Mouse (Mus musculus) kidney, postnatal 0 days (tissue): Measurements from ENCODE around the gene Mad1l1. TPM values are rescaled to one million over a fixed set of nuclear protein-coding genes. Genes with fewer than 3 reads are reported as not detected.

Experiments used
- ATAC-seq: fragments of 200-750 bp; cut with Nextera tagmentation; replicated peaks from 2 replicates; pipeline ENCODE4 v1.8.0; 2017; ENCODE audit warnings: low read depth, moderate number of reproducible peaks, moderate TSS enrichment, moderate library complexity; ENCODE audit not compliant: low FRiP score
- DNase-seq: peaks from one replicate; pipeline ENCODE4 v3.0.0-alpha.2; 2016; ENCODE audit warnings: low spot score
- H3K27ac ChIP-seq: fragments of 300-500 bp; sonication (generic); 2 replicates; pipeline ENCODE4 v1.5.1; 2014; ENCODE audit warnings: mild to moderate bottlenecking
- H3K27me3 ChIP-seq: fragments of 300-500 bp; sonication (generic); 2 replicates; pipeline ENCODE4 v1.6.1; 2014; ENCODE audit warnings: low read length, mixed read lengths; ENCODE audit not compliant: insufficient read depth
- H3K36me3 ChIP-seq: fragments of 300-500 bp; sonication (generic); 2 replicates; pipeline ENCODE4 v1.6.1; 2014; ENCODE audit warnings: low read length, mixed read lengths; ENCODE audit not compliant: insufficient read depth
- H3K4me1 ChIP-seq: fragments of 300-500 bp; sonication (generic); replicated peaks from 2 replicates; pipeline ENCODE4 v1.6.1; 2014; ENCODE audit warnings: antibody characterized with exemption, low read length, mixed read lengths; ENCODE audit not compliant: insufficient read depth
- H3K4me2 ChIP-seq: fragments of 300-500 bp; sonication (generic); 2 replicates; pipeline ENCODE4 v1.6.1; 2014; ENCODE audit warnings: mild to moderate bottlenecking, low read length, moderate library complexity, mixed read lengths
- H3K4me3 ChIP-seq: fragments of 300-500 bp; sonication (generic); replicated peaks from 2 replicates; pipeline ENCODE4 v1.5.1; 2014; ENCODE audit warnings: low read depth, low read length
- H3K9ac ChIP-seq: fragments of 300-500 bp; sonication (generic); 2 replicates; pipeline ENCODE4 v1.6.1; 2014; ENCODE audit warnings: low read depth, low read length
- H3K9me3 ChIP-seq: fragments of 300-500 bp; sonication (generic); replicated peaks from 2 replicates; pipeline ENCODE4 v1.6.1; 2016; ENCODE audit warnings: low read length, inconsistent platforms, mixed read lengths
- CTCF ChIP-seq: IDR thresholded peaks from 2 replicates; pipeline ENCODE4 v1.5.1; 2016; ENCODE audit warnings: antibody characterized with exemption, low read depth, mild to moderate bottlenecking, moderate library complexity
- WGBS: fragments of 180-500 bp; shearing (Covaris S2); extraction: QIAGEN DNeasy Blood & Tissue Kit; methylation state at CpG from one replicate; pipeline ENCODE4 v1.1.7; 2014; 5-methylcytosine and 5-hydroxymethylcytosine counted together
- polyA plus RNA-seq: library from polyadenylated mRNA; unstranded; fragments of >200 nt; fragmentation: Nextera tagmentation; extraction: Ambion mirVana; gene quantifications from 2 replicates; pipeline ENCODE4 v1.2.1, GENCODE M21; 2015

Mad1l1 gene
- polyA plus RNA-seq, 1 experiment from 2014 or later = 25.8 TPM

DNA sequence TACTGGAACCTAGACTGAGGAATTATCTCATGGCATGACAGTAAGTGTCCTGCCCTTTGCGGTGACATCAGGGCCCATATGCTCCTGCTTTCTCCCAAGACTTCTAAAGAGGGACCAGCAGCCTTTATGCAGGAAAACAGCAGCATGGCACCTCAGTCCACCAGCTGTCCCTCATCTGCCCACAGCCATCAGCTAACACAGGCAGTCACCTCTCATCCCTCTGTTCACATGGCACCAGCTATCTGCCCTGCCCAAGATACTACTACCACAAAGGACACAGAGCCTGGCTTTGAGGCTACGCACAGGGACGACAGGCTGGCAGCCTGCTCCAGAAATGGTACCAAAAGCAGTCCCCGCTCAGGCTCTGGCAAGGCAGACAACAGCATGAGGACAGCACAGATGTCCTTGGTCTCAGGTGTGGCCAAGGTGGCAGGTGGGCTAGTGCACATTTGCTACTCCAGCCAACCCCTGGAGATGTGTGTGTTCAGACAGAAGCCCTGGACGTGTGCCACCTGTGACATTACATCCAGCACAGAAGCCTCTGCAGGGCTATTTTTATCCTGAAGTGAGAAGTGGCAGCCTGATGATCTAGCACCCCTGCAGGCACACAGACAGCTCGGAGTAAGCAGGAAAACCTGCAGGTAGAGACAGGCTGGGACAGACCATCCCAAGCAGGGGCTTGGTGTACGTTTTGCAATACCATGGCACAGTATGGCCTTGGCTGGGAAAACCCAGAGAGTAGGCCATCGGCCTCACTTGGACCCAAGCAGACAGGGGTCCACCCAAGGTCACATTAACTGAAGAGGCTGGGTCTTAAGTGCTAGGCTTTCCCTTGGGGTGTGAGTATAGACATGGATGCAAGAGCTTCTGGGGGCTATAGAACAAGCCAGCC lies 185.4 kb downstream of the Mad1l1 start:
- H3K4me2 ChIP-seq = no peak overlapping the region
- no peaks in the 10 kb centered on the region for H3K27me3 ChIP-seq
- no peaks in the 10 kb centered on the region for H3K36me3 ChIP-seq
- H3K4me3 ChIP-seq = no peak overlapping the region
- no peaks in the 10 kb centered on the region for H3K9me3 ChIP-seq
- DNase-seq = no peak
- no peaks in the 10 kb centered on the region for H3K4me1 ChIP-seq
- H3K27ac ChIP-seq = no peak overlapping the region
- H3K9ac ChIP-seq = no peak overlapping the region
- TF ChIP-seq CTCF = no peak
- no peak for ATAC-seq
- WGBS = 87% methylated on average over 8 of the region's 8 CpGs

GRCm38 (mm10) chr5:140134021-140134420 lies 187.3 kb downstream of the Mad1l1 start:
- WGBS = 87% methylated on average over 7 of the region's 7 CpGs
- Histone ChIP-seq H3K27ac (no peak overlapping the region), H3K4me2 (no peak overlapping the region), H3K4me1 (0 out of 2 replicates have a peak, but pooled peaks cover under 1% of the 10 kb centered on the region), H3K4me3 (no peak overlapping the region), H3K27me3 (no peaks in the 10 kb centered on the region), H3K9me3 (no peaks in the 10 kb centered on the region), H3K9ac (no peak overlapping the region), H3K36me3 (no peaks in the 10 kb centered on the region)
- ATAC-seq = no peak
- no peak for TF ChIP-seq CTCF
- DNase-seq = no peak

DNA sequence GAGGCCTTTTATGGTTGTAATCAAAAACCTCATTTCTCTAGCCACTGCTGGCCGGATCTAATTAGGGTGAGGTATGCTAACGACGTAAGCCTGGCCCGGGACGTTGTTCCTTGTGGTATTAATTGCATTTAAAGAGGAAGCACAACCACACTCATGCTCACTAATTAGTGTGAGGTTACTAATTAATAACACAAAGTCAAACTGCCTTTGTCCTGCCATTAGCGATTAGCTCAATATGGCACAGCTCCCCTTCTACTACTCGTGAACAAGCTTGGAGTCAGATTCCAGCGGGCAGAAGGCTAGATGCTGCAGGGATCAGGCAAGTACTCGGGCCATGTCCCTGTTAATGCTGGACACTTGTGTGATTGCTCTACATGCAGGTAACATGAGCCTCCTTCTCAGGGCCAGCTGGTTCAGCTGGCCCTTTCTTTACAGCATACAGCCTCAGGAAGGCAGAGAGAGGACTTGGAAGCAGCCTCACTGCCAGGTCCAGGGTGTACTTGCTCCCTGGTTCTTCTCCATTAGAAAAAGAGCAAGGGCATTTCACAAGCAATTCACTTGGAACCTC lies 192.9 kb downstream of the Mad1l1 start:
- DNase-seq (peak; percentile 47), ATAC-seq (0 out of 2 replicates have a peak, but pooled peaks have one; percentile 3)
- Histone ChIP-seq H3K4me3 (no peak overlapping the region), H3K27ac (no peak overlapping the region; the same call in 1 of the 2 replicates), H3K4me2 (no peak overlapping the region), H3K36me3 (no peaks in the 10 kb centered on the region), H3K9me3 (no peaks in the 10 kb centered on the region), H3K27me3 (no peaks in the 10 kb centered on the region), H3K9ac (no peak overlapping the region), H3K4me1 (0 out of 2 replicates have a peak, but pooled peaks cover 5% of the 10 kb centered on the region)
- 31% methylated on average over 9 of the region's 9 CpGs for WGBS
- no peak for TF ChIP-seq CTCF

DNA sequence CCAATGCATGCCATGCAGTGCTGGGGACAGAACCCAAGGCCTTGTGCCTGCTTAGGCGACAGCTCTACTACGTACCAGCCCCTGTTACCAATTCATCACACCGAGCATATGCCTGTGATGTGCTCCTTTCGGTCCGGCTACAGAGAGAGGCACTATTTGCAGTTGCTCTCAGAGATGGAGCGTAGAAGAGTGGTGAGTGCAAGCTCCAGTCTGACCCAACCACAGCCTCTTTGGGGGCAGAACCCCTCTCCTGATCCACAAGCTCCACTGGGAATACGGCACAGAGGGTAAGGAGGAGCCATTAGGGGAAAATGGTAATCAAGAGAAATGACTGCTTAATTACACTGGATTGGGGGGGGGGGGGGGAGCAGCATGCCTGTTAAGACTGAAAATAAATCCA lies 193.4 kb downstream of the Mad1l1 start:
- H3K27ac ChIP-seq = no peak overlapping the region
- ATAC-seq (no peak), DNase-seq (no peak)
- no peaks in the 10 kb centered on the region for H3K9me3 ChIP-seq
- no peak overlapping the region for H3K4me2 ChIP-seq
- no peak for TF ChIP-seq CTCF
- no peaks in the 10 kb centered on the region for H3K36me3 ChIP-seq
- 0 out of 2 replicates have a peak, but pooled peaks cover 5% of the 10 kb centered on the region for H3K4me1 ChIP-seq
- whole genome bisulfite sequencing = 75% methylated on average over 7 of the region's 7 CpGs
- no peak overlapping the region for H3K4me3 ChIP-seq
- H3K27me3 ChIP-seq = no peaks in the 10 kb centered on the region
- no peak overlapping the region for H3K9ac ChIP-seq

DNA sequence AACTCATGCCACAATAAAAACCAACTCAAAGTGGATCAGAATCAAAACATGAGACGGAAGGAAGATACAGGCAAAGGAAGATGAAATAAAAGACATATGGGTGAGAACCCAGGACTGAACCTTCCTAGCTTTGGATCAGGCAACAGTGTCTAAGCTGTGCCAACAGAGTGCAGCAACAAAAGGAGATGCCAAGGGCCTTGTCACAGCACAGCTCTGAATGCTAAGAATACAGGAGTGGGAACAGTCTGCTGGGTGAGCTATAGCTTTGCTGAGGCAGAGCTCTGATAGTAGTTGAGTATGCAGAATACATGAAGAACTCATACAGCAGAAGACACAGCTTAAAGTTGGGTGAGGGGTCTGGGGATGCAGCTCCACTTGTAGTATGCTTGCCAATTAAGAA lies 196.7 kb downstream of the Mad1l1 start:
- 94% methylated on average over 1 of the region's 1 CpGs for WGBS
- H3K27me3 ChIP-seq = no peaks in the 10 kb centered on the region
- no peak for TF ChIP-seq CTCF
- H3K9me3 ChIP-seq = no peaks in the 10 kb centered on the region
- ATAC-seq (no peak), DNase-seq (no peak)
- H3K27ac ChIP-seq = no peak overlapping the region
- H3K4me1 ChIP-seq = 0 out of 2 replicates have a peak, but pooled peaks cover 5% of the 10 kb centered on the region
- H3K9ac ChIP-seq = no peak overlapping the region
- no peak overlapping the region for H3K4me2 ChIP-seq
- no peak overlapping the region for H3K4me3 ChIP-seq
- H3K36me3 ChIP-seq = no peaks in the 10 kb centered on the region

DNA sequence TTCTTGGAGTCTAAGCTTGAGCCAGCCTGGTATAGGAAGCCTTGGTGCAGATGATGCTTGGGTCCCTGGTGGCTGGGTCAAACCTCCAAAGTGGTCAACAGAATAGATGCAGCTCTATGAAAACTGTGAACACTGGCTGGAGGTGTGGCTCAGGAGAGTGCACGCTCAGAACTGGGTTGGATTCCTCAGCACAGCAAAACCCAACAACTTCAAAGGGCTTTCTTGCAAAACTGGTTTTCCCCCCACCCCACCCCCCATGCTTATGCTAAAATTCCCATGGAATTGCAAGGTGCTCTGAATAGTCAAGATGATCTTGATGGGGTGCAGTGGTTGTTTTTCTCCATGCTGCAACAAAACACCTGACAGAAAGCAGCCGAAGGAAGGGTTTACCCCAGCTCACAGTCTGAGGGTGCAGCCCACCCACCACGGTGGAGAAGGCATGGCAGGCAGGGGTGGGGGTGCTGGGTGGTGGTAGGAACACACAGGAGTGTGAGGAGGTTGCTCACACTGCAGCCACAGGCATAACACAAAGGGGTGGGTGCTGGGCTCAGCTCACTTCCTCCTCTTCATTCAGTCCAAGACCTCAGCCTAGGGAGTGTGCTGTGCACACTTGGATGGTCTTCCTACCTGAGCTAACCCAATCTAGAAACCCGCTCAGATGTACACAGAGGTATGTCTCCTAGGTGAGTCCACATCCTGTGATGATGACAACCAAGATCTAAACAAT lies 197.5 kb downstream of the Mad1l1 start:
- Histone ChIP-seq H3K4me3 (no peak overlapping the region), H3K4me2 (no peak overlapping the region), H3K36me3 (no peaks in the 10 kb centered on the region), H3K27me3 (no peaks in the 10 kb centered on the region), H3K27ac (no peak overlapping the region), H3K9me3 (no peaks in the 10 kb centered on the region), H3K4me1 (0 out of 2 replicates have a peak, but pooled peaks cover 2% of the 10 kb centered on the region), H3K9ac (no peak overlapping the region)
- DNase-seq (no peak), ATAC-seq (0 out of 2 replicates have a peak, but pooled peaks have one; percentile 36)
- TF ChIP-seq CTCF = no peak
- WGBS = 52% methylated on average over 4 of the region's 4 CpGs
